Mouse (Mus musculus): Measurements from ENCODE around the gene 1700034J05Rik.

DNA sequence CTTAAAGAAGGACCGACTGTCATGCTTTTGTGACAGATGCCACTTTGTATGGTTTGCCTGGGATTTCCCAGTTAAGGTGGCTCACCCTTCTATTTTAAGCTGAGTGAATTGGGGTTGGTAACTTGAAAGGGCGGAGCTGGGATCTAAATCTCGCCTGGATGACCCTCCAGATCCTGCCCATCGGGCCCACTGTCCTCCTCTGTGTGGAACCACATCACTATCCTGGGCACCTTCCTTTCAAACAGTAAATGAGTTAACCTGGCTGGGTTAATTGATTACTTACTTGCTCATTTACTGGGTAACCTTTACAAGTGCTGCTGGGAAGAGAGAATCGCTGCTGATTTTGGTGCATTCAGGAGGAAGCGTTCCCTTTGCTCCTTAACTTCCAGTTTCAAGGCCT, 35.9 kb downstream of the 1700034J05Rik start:
- TF ChIP-seq EP300 (optimal IDR thresholded peaks at IDR 0.05), result no peak
- no peak for TF ChIP-seq CTCF (IDR thresholded peaks at IDR 0.05; ENCODE audit: low read depth)
